Mouse (Mus musculus) layer of hippocampus, postnatal 25 days (tissue): ENCODE results near the gene Gabre. TPM values are rescaled to one million over a fixed set of nuclear protein-coding genes. Genes with fewer than 3 reads are reported as not detected.
A peak's percentile ranks its signal among the peaks of the same experiment; 100 is the strongest.

Experiments used
- DNase-seq, 2 experiments: peaks; one replicate each; pipeline ENCODE4 v3.0.0; 2022; ENCODE audit warnings: mixed read lengths in 2 of 2, low spot score in 1 of 2; ENCODE audit errors: extremely low spot score in 1 of 2
- microRNA-seq, 2 experiments: library from miRNA; unstranded; fragments of <30 nt; microRNA quantifications; one replicate each; pipeline ENCODE4 v1.2.0; 2021
- total RNA-seq, 2 experiments: library from RNA; stranded (reverse); gene quantifications; 2 replicates each; pipeline ENCODE4 v1.2.3; 2021

Gabre gene
- total RNA-seq = under 1 TPM; 0.05 to 0.12 TPM

DNA sequence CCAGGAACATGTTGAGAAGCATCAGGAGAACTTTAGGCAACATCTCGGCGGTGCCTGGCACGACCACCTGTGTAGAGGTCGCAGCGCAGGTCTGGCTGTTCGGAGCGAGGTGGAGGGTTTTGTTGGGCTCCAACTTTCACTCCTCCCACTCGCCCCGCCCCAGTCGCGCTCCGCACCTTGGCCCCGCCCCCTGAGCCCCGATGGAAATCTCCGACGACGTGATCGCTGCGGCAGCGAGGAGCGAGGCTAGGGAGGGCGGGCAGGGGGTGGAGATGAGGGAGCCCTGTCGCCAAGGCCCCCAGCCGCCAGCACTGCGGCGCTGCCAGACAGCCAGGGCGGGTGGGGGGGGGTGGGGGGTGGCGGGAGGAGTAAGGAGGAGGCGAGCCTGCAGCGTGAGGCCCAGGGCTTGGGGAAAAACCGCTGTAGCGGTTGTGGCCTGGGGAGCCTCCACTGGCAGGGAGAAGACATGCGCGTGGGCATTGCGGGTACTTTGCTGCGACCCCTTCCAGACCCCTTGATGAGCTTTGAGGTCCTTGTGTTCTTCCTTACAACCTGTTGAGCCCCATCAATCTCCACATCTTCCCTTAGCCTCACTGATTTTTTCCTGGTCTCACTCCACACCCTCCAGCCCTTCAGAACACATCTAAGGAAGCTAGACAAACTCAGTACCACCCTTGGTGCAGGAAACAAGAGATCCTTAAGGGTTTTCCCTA is at the start of gene Gabre:
Gabre (minus strand) TSS at position 145 of the 713 bp plus-strand sequence.
- DNase-seq = peak in 1 of 2 experiments; percentile 3

DNA sequence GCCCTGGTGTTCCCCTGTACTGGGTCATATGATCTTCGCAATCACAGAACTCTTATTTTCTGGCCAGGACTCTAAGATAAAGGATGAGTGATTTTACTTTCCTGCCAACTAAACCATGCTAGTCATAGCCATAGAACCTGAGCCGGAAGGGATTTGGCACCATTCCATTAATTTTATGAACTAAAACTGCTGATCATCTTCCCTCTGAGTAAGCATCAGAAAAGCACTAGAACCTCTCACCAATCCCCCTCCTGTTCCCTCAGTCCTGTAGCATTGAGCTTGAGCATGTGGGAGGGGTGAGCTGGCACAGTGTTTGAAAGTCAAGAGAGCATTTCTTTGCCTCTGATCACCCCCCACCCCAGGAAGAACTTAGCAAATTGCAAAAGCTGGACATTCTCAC is 23.2 kb upstream of the Gabre start:
- no peak for DNase-seq

GRCm38 (mm10) chrX:72275372-72275663 is 715 bp upstream of the Gabre start:
- no peak for DNase-seq

DNA sequence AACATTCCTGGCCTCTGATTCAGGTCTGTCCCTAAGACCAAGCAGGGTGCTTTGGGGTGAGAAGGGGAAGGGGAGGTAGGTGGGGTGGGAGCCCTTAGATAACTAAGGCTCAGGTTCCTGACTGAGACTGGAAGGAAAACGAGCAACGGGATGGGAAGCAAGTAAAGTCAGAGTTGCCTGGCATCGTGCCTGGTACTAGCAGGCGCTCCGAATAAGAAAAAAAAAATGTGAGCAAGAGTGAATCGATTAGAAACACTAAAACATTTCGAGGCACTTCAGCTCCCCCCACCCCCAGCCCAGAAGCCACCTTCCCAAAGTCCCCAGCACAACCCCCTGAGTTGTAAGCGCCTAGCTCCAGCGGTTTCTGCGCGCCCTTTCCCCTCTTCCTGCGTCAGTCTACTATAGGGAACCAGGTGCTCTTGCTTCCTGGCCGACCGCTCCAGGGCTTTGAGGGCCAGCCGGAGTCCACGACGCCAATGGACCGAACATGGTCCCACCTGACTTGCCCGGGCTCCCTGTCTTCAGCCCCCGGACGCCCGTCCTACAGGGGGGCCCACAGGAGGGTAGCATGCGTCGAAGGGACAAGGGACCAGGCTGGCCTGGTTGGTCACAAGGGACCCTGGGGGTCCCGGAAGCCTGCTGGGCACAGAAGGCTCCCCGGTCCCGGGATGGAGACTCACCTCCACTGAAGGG is 491 bp downstream of the Gabre start:
- DNase-seq = no peak

DNA sequence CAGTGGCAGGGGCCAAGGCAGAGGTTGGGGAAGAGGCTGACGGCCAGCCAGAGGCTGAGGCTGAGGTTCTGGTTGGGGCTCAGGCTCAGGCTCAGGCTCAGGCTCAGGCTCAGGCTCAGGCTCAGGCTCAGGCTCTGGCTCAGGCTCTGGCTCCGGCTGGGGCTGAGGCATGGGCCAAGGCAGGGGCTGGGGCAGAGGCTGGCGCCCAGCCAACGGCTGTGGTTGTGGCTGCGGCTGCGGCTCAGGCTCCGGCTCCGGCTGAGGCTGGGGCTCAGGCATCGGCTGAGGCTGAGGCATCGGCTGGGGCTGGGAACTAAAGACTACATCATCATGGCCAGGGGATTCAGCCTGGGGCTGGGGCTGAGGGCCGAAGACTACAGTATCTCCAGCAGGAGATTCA is 4.0 kb downstream of the Gabre start:
- DNase-seq = no peak

GRCm38 (mm10) chrX:72221717-72222116 is 52.9 kb downstream of the Gabre start, which contains the start of gene Magea4:
TSS of gene Magea4 (plus strand) at chrX:72222017.
- no peak for DNase-seq

Small RNA genes lying within 50 kb of the gene (microRNA-seq; reads per million reads assigned to microRNA genes)
- gene Mir224 = 2.0 to 5.0 reads per million in 2 experiments
- 0 to 0.60 reads per million in 2 experiments for gene Mir452

Other genes starting within 250 kb of the Gabre start
- not detected for gene Magea4, start 52.8 kb downstream of the Gabre start, total RNA-seq
- not detected for gene Magea10, start 112.1 kb upstream of the Gabre start, total RNA-seq